Mouse (Mus musculus) monocyte, adult 5-6 weeks (primary cell): ENCODE results near the gene Ankfy1. TPM values are rescaled to one million over a fixed set of nuclear protein-coding genes. Genes with fewer than 3 reads are reported as not detected.
"Not testable (repeated sequence)": the region's sequence is repeated elsewhere in the genome, so short reads cannot be mapped to it uniquely, and the experiment has no call there.

Experiments
- ATAC-seq: fragments of 153-309, 156-312 bp; replicated peaks from 2 replicates; pipeline ENCODE4 v1.8.0; 2017; ENCODE audit warnings: mild to moderate bottlenecking; ENCODE audit not compliant: low TSS enrichment, insufficient number of reproducible peaks, severe bottlenecking, poor library complexity, low FRiP score
- total RNA-seq: library from RNA; stranded (forward); fragments of 200-1000, 200-491, 200-594 nt; gene quantifications from 3 replicates; pipeline ENCODE4 v1.2.3, GENCODE M21; 2017

Gene Ankfy1
- total RNA-seq, 1 experiment from 2014 or later = 44.4 TPM

DNA sequence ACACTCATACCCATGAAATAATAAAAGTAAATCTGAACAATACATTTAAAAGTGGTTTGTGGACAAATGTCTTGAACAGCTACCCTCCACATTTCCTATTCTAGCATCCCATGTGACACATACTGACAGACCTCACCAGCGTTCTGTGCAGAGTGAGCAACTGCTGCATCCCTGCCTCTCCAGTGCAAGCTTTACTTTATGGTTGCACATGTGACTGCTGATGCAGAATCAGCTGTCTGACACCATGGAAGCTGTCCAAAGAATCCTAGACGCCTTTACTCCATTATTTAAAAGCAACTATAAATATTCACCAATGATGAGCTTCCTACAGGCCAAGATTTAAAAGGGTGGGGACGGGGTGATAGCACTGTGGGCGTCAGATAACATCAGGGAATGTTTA lies 81.7 kb downstream of the Ankfy1 start:
- no peak for ATAC-seq

DNA sequence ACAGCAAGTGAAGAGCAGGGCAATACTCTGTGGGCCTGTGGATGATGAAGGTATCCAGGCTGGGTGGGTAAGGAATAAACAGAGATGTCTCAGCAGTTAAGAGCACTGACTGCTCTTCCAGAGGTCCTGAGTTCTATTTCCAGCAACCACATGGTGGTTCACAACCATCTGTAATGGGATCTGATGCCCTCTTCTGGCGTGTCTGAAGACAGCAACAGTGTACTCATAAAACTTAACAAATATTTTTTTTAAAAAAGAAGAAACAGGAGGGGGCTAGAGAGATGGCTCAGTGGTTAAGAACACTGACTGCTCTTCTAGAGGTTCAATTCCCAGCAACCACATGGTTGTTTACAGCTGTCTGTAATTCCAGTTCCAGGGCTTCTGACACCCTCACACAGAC lies 82.8 kb downstream of the Ankfy1 start:
- ATAC-seq = not testable (repeated sequence)

GRCm38 (mm10) chr11:72778957-72779356 lies 89.2 kb downstream of the Ankfy1 start:
- ATAC-seq = no peak

DNA sequence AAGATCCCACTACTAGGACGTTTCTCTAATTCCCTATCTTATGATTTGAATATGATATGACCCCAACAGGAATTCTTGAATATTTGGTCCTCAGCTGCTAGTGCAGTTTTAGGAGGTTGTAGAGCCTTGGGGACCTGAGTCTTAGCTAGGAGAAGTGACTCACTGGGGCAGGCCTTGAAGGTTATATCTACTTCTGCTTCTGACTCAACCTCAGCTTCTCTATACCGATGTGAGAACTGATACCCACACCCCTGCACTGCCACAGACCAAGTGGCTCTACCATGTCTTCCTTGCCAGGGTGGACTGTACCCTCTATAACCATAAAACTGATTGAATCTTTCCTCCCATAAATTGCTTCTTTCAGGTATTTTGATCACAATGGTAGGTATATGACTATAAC lies 92.3 kb downstream of the Ankfy1 start:
- ATAC-seq = peak; percentile 95

GRCm38 (mm10) chr11:72782503-72782902 lies 92.7 kb downstream of the Ankfy1 start:
- ATAC-seq = peak; percentile 49; the same call in 1 of the 2 replicates

GRCm38 (mm10) chr11:72792033-72792432 lies 102.2 kb downstream of the Ankfy1 start:
- no peak for ATAC-seq

DNA sequence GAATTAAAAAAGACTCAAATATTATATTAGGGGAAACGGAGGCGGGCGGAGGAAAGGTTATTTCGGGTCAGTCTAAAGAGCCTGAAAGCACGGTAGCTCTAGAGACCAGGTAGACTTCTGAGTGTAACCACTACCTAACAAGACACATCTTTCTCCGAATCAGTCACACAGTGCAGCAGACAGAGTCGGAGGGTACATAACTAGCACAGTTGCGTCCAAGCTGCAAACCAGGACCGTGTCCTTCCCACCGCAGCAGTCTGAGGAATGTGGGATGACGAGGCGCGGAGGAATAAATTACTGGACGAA lies 105.3 kb downstream of the Ankfy1 start:
- 0 out of 2 replicates have a peak, but pooled peaks have one; percentile 2 for ATAC-seq

DNA sequence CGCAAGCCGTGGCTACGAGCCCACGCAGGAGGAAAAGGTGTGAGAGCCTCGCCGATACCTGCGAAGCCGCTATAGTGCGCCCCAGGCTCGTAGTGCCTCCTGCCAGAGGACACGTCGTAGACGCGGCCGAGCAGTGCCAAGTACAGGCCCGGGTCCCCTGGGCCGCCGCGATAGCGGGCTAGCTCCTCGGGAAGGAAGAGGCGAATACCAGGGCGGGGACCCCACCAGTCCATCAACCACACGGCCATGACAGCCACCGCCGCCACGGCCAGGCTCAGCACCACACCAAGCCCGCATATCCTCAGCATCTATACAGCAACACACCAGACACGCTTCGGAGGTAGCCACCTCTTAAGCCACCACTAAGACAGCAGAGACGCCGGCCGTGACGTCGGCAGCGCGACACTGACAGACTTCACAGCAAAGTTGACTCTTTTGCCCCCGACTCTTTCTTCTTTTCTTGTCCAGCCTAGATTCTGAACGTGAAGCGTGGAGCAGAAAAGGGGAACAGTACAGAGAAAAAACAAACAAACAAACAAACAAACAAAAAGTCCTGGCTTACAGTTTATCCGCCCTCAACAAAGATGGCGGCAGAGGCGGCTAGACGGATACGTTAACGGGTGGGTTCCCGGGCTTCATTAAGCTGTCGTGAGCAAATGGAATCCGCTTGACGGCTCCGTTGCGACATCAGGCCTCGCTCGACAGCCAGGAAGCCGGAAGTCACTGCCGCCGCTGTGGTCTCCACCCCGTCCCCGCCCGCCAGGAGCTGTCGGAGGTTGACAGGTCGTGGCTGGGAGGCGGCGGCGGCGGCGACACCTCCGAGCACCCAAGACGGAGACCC lies 105.9 kb downstream of the Ankfy1 start, which contains the start of the genes Cyb5d2 and Zzef1:
Gene Cyb5d2 (minus strand): TSS at position 688 of the 841 bp plus-strand sequence.
Gene Zzef1 (plus strand): TSS at position 772 of the 841 bp plus-strand sequence.
- peak; percentile 99 for ATAC-seq

GRCm38 (mm10) chr11:72796296-72796687 lies 106.5 kb downstream of the Ankfy1 start:
- ATAC-seq = 0 out of 2 replicates have a peak, but pooled peaks have one; percentile 8

GRCm38 (mm10) chr11:72796773-72797338 lies 107.0 kb downstream of the Ankfy1 start:
- ATAC-seq = no peak

DNA sequence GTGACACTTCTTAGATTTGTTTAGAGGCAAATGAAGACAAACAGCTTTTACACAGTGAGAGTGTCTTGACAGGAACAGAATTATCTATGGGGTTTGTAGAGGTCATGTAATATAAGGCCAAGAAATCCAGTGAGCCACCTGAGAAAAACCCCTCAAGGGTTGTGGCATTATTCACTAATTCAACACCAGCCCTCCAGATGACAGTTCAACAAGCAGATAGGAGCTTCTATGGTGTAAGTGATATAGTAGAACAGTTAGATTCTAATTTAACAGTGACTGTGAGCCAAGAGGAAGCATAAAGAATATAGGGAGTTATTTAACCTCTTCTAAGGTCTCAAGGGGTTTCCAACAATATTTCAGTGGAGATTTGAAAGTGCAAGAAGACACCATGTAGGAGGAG lies 108.3 kb downstream of the Ankfy1 start:
- ATAC-seq = no peak

DNA sequence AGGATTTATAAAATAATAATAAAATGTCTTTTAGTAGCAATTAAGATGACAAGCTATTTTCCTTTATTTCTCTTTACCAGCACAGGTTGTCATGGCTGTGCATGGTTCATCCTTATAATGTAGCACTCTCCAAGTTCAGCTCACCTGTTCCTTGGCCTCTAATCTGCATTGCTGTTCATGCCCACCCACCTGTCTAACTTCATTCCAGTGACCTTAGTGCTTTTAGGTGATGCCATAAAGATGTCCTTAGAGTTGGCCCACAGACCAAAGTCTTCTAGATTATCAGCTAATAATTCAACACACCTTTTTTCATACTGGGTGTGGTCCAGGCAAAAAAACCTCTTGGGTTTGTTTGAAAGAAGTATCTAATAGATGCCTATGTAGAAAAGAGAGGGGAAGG lies 111.4 kb downstream of the Ankfy1 start:
- no peak for ATAC-seq

- ATAC-seq = no peak
Observed at GRCm38 (mm10) chr11:72803038-72803437, 113.2 kb downstream of the Ankfy1 start.

DNA sequence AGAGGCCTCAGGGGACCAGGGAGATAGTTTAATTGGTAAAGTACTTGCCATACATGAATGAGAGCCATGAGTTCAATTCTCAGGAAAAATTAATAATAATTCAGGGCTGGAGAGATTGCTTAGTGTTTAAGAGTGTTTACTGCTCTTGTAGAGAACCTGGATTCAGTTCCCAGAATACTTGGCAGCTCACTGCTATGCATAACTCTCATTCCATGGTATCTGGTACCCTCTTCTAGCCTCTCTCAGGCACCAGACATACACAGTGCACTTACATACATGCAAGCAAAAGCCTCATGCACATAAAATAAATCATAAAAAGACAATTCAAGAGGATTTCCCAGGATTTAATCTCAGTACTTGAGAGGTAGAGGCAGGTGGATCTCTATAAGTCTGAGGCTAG lies 114.8 kb downstream of the Ankfy1 start:
- ATAC-seq = no peak

DNA sequence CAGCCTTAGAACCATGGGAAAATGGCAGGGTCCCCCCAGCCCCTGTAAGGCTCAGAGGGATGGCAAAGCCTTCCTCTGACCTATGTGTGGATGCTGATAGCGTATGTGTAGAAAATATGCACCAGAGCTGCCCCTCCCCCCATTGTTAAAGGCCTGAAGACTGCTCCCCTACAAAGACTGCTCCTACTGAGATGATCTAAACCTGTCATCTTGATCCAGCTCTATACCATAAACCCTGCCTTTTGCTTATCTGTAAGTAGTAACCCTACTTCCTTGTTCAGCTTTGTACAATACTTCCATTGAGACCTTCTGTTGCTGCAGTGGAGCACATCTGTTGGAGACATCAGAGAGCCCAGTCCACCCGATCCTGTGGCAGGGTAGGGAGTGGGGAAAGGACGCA lies 115.4 kb downstream of the Ankfy1 start:
- no peak for ATAC-seq

DNA sequence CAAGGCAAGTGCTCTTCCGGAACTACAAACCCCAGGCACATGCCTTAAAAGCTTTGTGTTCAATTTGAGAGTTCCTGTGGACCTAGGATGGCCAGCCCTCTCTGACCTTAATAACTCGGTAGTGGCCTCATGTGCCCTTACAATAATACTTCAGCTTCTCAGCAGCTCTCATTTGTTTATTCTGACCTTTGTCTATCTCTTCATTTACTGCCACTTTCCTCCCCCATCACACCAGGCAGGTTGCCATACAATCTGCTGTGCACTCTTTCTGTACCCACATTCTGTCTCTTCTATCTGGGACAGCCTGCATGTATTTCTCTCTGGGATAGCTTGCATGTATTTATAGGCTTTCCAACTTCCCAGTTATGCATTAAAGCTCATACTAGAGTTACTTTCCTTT lies 116.8 kb downstream of the Ankfy1 start:
- ATAC-seq = no peak

DNA sequence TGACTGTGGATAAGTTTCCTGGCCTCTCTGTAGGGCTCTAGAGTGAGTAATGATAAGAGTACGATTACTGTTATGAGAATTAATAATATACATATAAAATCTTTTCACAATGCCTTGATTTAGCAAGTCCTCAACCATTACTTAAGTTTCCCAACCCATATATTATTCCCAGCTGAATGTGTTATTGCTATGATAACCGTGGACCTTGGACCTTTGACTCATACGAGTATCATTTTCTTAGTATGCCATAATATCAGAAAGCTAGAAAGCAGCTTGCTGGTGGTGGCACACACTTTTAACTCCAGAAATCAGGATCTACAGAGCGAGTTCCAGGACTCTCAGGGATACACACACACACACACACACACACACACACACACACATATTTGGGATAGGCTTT lies 118.2 kb downstream of the Ankfy1 start:
- ATAC-seq = no peak

DNA sequence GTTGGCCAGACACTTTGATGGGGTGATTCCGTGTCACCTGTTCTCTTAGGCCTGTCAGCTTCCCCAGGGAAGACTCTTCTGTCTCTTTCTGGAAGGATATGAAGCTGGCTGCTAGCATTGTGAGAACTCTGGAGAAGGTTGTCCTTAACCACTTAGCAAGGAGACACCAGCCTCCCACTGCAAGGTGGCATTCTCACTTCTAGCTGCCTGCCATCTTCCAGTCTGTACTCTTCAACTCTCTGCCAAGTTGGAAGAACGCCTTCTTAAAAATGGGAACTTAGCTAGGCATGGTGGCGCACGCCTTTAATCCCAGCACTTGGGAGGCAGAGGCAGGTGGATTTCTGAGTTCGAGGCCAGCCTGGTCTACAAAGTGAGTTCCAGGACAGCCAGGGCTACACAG lies 123.9 kb downstream of the Ankfy1 start:
- ATAC-seq = no peak

DNA sequence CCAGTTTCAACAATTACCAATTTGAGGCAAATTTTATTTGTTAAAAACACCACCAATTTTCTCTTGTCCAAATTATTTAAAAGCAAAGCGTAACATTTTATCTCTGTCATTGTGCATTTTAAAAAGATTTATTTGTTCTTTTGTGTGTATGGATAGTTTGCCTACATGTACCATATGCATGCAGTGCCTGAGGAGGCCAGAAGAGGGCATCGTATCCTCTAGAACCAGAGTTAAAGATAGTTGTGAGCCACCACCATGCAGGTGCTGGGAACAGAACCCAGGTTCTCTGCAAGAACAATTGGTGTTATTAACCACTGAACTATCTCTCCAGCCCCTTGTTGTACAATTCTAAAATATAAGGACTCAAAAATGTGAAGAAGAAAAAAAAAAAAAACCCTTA lies 124.4 kb downstream of the Ankfy1 start:
- no peak for ATAC-seq

GRCm38 (mm10) chr11:72816859-72817258 lies 127.1 kb downstream of the Ankfy1 start:
- ATAC-seq = no peak
